ENCODE assay signal across 28 mouse cellular contexts in genomic region chr7:101327263-101327662, GRCm38 (mm10). TPM values are rescaled to one million over a fixed set of nuclear protein-coding genes. Genes with fewer than 3 reads are reported as not detected.
DNase-seq lines count a peak whose midpoint lies in the region; ATAC-seq and TF ChIP-seq lines count a peak whose summit lies in the region.
"Had no signal": no experiment of that assay in that cellular context is flagged by ENCODE, and none has a peak within 500 bp of the region (broad histone marks: within the 10 kb centered on the region; RNA-seq: fewer than 3 reads in every experiment).

No protein-coding gene starts in this region.

- WGBS in kidney, embryonic 16.5 days = 42% methylated on average over 5 of the region's 5 CpGs
- WGBS in liver, embryonic 13.5 days (ENCODE audit: insufficient replicate concordance) = 61% methylated on average over 5 of the region's 5 CpGs
- 62% methylated on average over 5 of the region's 5 CpGs for WGBS in liver, embryonic 11.5 days
- 52% methylated on average over 5 of the region's 5 CpGs for WGBS in olfactory bulb, adult 2 months

- no peak overlapping the region for H3K4me3 ChIP-seq in kidney, embryonic 16.5 days (ENCODE audit: low read length)
- H3K4me3 ChIP-seq in liver, embryonic 13.5 days (replicated peaks) = no peak overlapping the region
- no peak overlapping the region for H3K4me3 ChIP-seq in liver, embryonic 11.5 days (ENCODE audit: low read depth, low read length)
- no peak overlapping the region for H3K4me3 ChIP-seq in olfactory bulb, adult 2 months (ENCODE audit: insufficient read depth, low read depth, low read length)
- H3K4me3 ChIP-seq: gastrocnemius, adult 2 months; heart, embryonic 12.5 days; megakaryocyte, embryonic 14.5 days; midbrain, embryonic 12.5 days; myocyte; neural tube, embryonic 12.5 days had no signal

- no peak overlapping the region for H3K9ac ChIP-seq in kidney, embryonic 16.5 days (replicated peaks; ENCODE audit: low read length)
- no peak overlapping the region for H3K9ac ChIP-seq in liver, embryonic 13.5 days
- H3K9ac ChIP-seq in liver, embryonic 11.5 days (ENCODE audit: low read depth, low read length) = no peak overlapping the region
- H3K9ac ChIP-seq: heart, embryonic 12.5 days; hindbrain, embryonic 14.5 days; midbrain, embryonic 12.5 days; neural tube, embryonic 12.5 days had no signal

- peak; percentile 34 for DNase-seq in cerebellum, adult 9-10 months
- no peak for DNase-seq in kidney, postnatal 4 days
- DNase-seq in liver, embryonic 13.5 days = no peak
- no peak for DNase-seq in liver, embryonic 11.5 days (ENCODE audit: low spot score)
- DNase-seq: adrenal gland, adult 8-10 months; cerebellum, adult 8-10 months; cerebellum, postnatal 36 days; gastrocnemius, adult 2 months; gastrocnemius, postnatal 36 days; heart, adult 18-20 months; layer of hippocampus, postnatal 36 days; left cerebral cortex, postnatal 4 days; lung, adult 18-20 months; lung, postnatal 4 days; right cerebral cortex, postnatal 4 days had no signal

- no peak for ATAC-seq in cerebellum, adult (ENCODE audit: insufficient number of reproducible peaks, low FRiP score, low TSS enrichment)
- ATAC-seq in kidney, embryonic 16.5 days (ENCODE audit: low FRiP score, low TSS enrichment) = peak; percentile 37; the same call in 1 of the 2 replicates
- no peak for ATAC-seq in liver, embryonic 13.5 days (ENCODE audit: low read depth)
- no peak for ATAC-seq in liver, embryonic 11.5 days (replicated peaks; ENCODE audit: low FRiP score)
- no peak for ATAC-seq in erythroid progenitor cell, adult 5-6 weeks (replicated peaks; ENCODE audit: low FRiP score, poor library complexity, severe bottlenecking)
- ATAC-seq: activated CD4-positive, CD25-positive, alpha-beta regulatory T cell, adult 4 months; forebrain, embryonic 14.5 days; lung, postnatal 0 days had no signal

- no peaks in the 10 kb centered on the region for H3K9me3 ChIP-seq in kidney, embryonic 16.5 days (ENCODE audit: low read length)
- no peaks in the 10 kb centered on the region for H3K9me3 ChIP-seq in liver, embryonic 13.5 days (replicated peaks)
- H3K9me3 ChIP-seq in liver, embryonic 11.5 days (ENCODE audit: control insufficient read depth, low read length) = no peaks in the 10 kb centered on the region
- H3K9me3 ChIP-seq: heart, embryonic 12.5 days; megakaryocyte, embryonic 14.5 days; midbrain, embryonic 12.5 days; neural tube, embryonic 12.5 days had no signal

- H3K4me1 ChIP-seq in kidney, embryonic 16.5 days (ENCODE audit: insufficient read depth, low read length) = peaks cover 25% of the 10 kb centered on the region
- peaks cover 85% of the 10 kb centered on the region for H3K4me1 ChIP-seq in liver, embryonic 13.5 days (replicated peaks)
- H3K4me1 ChIP-seq in liver, embryonic 11.5 days (replicated peaks; ENCODE audit: control insufficient read depth, insufficient read depth, low read length) = peaks cover 32% of the 10 kb centered on the region
- H3K4me1 ChIP-seq in olfactory bulb, adult 2 months (ENCODE audit: control insufficient read depth, insufficient read depth, low read length) = peaks cover 74% of the 10 kb centered on the region

- H3K27ac ChIP-seq in kidney, embryonic 16.5 days (ENCODE audit: low read length) = no peak overlapping the region
- H3K27ac ChIP-seq in liver, embryonic 13.5 days = no peak overlapping the region
- H3K27ac ChIP-seq in liver, embryonic 11.5 days (ENCODE audit: low read depth, low read length) = no peak overlapping the region
- peak overlapping the region; percentile 98 for H3K27ac ChIP-seq in olfactory bulb, adult 2 months (ENCODE audit: insufficient read depth, low read depth, low read length)
- H3K27ac ChIP-seq: gastrocnemius, adult 2 months; hindbrain, embryonic 14.5 days; midbrain, embryonic 12.5 days; neural tube, embryonic 12.5 days had no signal

- TF ChIP-seq CTCF in olfactory bulb, adult 2 months (IDR thresholded peaks at IDR 0.05; ENCODE audit: insufficient read depth, low read depth, low read length) = no peak

- H3K36me3 ChIP-seq in kidney, embryonic 16.5 days (ENCODE audit: insufficient read depth, low read length) = no peaks in the 10 kb centered on the region
- peaks cover 44% of the 10 kb centered on the region for H3K36me3 ChIP-seq in liver, embryonic 13.5 days
- H3K36me3 ChIP-seq in liver, embryonic 11.5 days (ENCODE audit: control insufficient read depth, insufficient read depth, low read length) = no peaks in the 10 kb centered on the region
- H3K36me3 ChIP-seq: heart, embryonic 12.5 days; midbrain, embryonic 12.5 days; neural tube, embryonic 12.5 days had no signal

- no peaks in the 10 kb centered on the region for H3K27me3 ChIP-seq in kidney, embryonic 16.5 days (ENCODE audit: insufficient read depth, low read length)
- no peaks in the 10 kb centered on the region for H3K27me3 ChIP-seq in liver, embryonic 13.5 days
- H3K27me3 ChIP-seq in liver, embryonic 11.5 days (replicated peaks; ENCODE audit: control insufficient read depth, insufficient read depth, low read length) = no peaks in the 10 kb centered on the region

- no peak overlapping the region for H3K4me2 ChIP-seq in kidney, embryonic 16.5 days (replicated peaks; ENCODE audit: low read depth, low read length)
- peak overlapping the region; percentile 15 for H3K4me2 ChIP-seq in liver, embryonic 13.5 days
- no peak overlapping the region for H3K4me2 ChIP-seq in liver, embryonic 11.5 days
- H3K4me2 ChIP-seq: heart, embryonic 12.5 days; hindbrain, embryonic 14.5 days; midbrain, embryonic 12.5 days; neural tube, embryonic 12.5 days had no signal

- TF ChIP-seq POLR2A in olfactory bulb, adult 2 months (IDR thresholded peaks at IDR 0.05; ENCODE audit: insufficient read depth, low read depth, low read length) = no peak

RNA-seq across cellular contexts. Expression of gene Stard10, which starts 10.4 kb away (rescaled TPM):
- 57.7 and 66.8 TPM in 2 replicates for polyA plus RNA-seq in kidney, embryonic 16.5 days (2015; fragmentation: Nextera tagmentation; extraction: Ambion mirVana)
- polyA plus RNA-seq in liver, embryonic 13.5 days (2015; fragmentation: Nextera tagmentation; extraction: Ambion mirVana) = 78.5 and 81.3 TPM in 2 replicates
- 86.4 and 93.9 TPM in 2 replicates for polyA plus RNA-seq in liver, embryonic 11.5 days (2014; fragmentation: Nextera tagmentation; extraction: Ambion mirVana)
- not detected in 2 replicates for polyA plus RNA-seq in olfactory bulb, adult 2 months (2012; ENCODE audit: insufficient read depth, insufficient read length, low replicate concordance, missing spikeins)
- total RNA-seq in erythroid progenitor cell, adult 5-6 weeks (2015; ENCODE audit: low replicate concordance) = 73.9 and 101 TPM in 2 replicates
- total RNA-seq in erythroid progenitor cell, adult 5-6 weeks (2017; ENCODE audit: low replicate concordance) = 37.4 and 52.9 TPM in 2 replicates

RNA-seq across cellular contexts. Expression of gene Arap1, which starts 20.6 kb away (rescaled TPM):
- 106 and 112 TPM in 2 replicates for polyA plus RNA-seq in kidney, embryonic 16.5 days (2015; fragmentation: Nextera tagmentation; extraction: Ambion mirVana)
- polyA plus RNA-seq in liver, embryonic 13.5 days (2015; fragmentation: Nextera tagmentation; extraction: Ambion mirVana) = 13.1 and 14.8 TPM in 2 replicates
- 33.8 and 33.9 TPM in 2 replicates for polyA plus RNA-seq in liver, embryonic 11.5 days (2014; fragmentation: Nextera tagmentation; extraction: Ambion mirVana)
- not detected in 2 replicates for polyA plus RNA-seq in olfactory bulb, adult 2 months (2012; ENCODE audit: insufficient read depth, insufficient read length, low replicate concordance, missing spikeins)
- total RNA-seq in erythroid progenitor cell, adult 5-6 weeks (2015; ENCODE audit: low replicate concordance) = 15.1 and 20.1 TPM in 2 replicates
- total RNA-seq in erythroid progenitor cell, adult 5-6 weeks (2017; ENCODE audit: low replicate concordance) = 10.6 and 12.7 TPM in 2 replicates

RNA-seq across cellular contexts. Expression of gene Atg16l2, which starts 25.2 kb away (rescaled TPM):
- 23.7 TPM in 2 replicates for polyA plus RNA-seq in kidney, embryonic 16.5 days (2015; fragmentation: Nextera tagmentation; extraction: Ambion mirVana)
- polyA plus RNA-seq in liver, embryonic 13.5 days (2015; fragmentation: Nextera tagmentation; extraction: Ambion mirVana) = 4.2 and 4.9 TPM in 2 replicates
- polyA plus RNA-seq in liver, embryonic 11.5 days (2014; fragmentation: Nextera tagmentation; extraction: Ambion mirVana) = 5.7 and 6.4 TPM in 2 replicates
- polyA plus RNA-seq in olfactory bulb, adult 2 months (2012; ENCODE audit: insufficient read depth, insufficient read length, low replicate concordance, missing spikeins) = not detected in 2 replicates
- total RNA-seq in erythroid progenitor cell, adult 5-6 weeks (2015; ENCODE audit: low replicate concordance) = 1.4 and 5.9 TPM in 2 replicates
- total RNA-seq in erythroid progenitor cell, adult 5-6 weeks (2017; ENCODE audit: low replicate concordance) = 0.64 and 8.4 TPM in 2 replicates

Comparison
In these comparisons a context has a peak if more than half of its experiments do, and no peak if none do; other contexts are left out.
1. RNA of gene Stard10, which starts 10.4 kb away (polyA plus RNA-seq): 86.4 to 93.9 TPM in liver, embryonic 11.5 days, 78.5 to 81.3 TPM in liver, embryonic 13.5 days and 57.7 to 66.8 TPM in kidney, embryonic 16.5 days; not detected in olfactory bulb, adult 2 months; every median in the first group is over 10 times any median in the second.